Mouse (Mus musculus) neural tube, embryonic 10.5 days (tissue): ENCODE results near the gene Gm42674.

Experiments used
- DNase-seq: peaks from one replicate; pipeline ENCODE4 v3.0.0-alpha.2; 2017; ENCODE audit warnings: low spot score; ENCODE audit errors: extremely low spot score

Gm42674 gene

DNA sequence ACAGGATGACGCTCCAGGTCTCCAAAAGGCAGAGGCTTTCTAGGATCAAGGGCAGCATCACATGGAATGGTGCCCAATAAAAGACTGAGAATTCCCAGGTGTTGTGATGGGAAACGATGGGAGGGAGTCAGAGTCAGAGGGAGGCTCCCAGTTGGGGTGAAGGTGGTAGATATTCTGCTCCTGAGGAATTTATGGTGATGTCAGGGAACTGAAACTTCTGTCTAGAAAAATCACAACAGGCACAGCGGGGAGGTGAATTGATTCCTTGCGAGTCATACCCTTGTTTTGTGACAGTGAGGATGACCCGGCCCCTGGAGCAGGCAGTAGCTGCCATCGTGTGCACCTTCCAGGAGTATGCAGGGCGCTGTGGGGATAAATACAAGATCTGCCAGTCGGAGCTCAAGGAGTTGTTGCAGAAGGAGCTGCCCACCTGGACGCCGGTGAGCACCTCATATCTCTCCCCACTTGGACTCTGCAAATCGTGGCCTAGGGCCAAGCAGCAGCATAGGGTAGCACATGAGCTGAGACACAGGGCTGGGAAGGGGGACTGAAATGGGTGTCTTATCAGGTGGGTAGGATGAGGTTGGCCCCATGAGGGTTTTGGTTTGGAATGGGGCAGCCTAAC, at the start of gene Gm42674:
Gm42674 (plus strand) TSS at position 419 of the 625 bp plus-strand sequence.
- DNase-seq: no peak

DNA sequence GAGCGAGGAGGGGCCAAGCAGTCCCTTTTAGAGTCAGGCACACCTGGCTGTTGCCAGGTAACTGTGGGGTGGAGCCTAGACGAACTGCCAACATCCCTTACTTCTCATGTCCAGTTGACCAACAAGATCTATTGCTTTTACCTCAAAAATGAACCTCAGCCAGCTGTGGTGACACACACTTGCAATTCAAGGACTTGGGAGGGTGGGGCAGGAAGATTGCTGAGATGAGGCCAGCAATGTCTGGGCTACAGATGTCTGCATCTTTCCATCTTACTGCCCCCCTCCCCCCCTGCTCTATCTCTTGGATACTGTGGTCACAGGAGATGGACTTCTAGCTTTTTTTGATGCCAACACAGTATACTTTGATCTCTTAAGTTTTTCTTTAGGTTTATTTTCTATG, 49.5 kb upstream of the Gm42674 start:
- no peak for DNase-seq

DNA sequence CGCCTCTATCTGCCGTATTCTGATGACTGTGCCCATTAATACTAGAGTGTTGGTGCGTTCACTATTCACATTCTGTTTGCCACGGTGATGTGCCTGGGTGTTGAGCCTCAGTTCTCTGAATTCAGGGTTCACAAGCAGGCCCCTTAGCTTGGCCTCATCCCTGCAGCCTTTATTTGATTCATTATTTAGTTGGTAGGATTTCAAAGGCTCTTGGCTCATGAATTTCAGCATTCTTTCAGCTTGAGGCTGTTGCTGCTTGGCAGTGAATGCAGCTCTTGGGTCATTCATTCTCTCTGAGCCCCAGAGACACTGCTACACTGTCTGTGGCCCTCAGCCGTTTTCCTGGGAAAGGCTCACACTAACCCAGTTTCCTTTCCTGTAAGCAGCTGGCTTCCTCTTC, 45.8 kb upstream of the Gm42674 start:
- no peak for DNase-seq

DNA sequence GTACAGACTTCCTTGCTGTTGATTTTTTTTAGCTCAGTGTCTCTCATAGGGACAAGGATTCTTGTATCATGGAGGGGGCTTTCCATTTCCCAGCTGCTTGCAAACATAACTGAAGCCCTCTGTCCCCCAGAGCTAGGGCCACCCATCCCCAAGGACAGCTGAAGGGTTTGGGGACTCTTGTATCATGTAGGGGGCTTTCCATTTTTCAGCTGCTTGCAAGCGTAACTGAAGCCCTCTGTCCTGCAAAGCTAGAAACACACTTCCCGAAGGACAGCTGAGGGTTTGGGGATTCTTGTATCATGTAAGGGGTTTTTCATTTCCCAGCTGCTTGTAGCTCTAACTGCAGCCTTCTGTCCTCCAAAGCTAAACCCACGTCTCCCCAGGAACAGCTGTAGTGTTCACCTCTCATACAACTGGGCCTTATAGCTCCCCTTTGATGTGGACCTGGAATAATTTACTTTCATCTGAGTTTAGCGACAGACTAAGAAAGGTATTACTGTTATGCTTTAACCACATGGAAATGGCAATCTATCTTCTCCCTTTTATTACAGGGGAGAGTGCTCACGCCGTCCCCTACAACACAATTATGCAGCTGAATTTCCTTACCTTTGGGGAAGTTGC, 41.6 kb upstream of the Gm42674 start, which contains the start of gene S100a3:
S100a3 (plus strand) TSS at position 571 of the 621 bp plus-strand sequence.
- DNase-seq: no peak

DNA sequence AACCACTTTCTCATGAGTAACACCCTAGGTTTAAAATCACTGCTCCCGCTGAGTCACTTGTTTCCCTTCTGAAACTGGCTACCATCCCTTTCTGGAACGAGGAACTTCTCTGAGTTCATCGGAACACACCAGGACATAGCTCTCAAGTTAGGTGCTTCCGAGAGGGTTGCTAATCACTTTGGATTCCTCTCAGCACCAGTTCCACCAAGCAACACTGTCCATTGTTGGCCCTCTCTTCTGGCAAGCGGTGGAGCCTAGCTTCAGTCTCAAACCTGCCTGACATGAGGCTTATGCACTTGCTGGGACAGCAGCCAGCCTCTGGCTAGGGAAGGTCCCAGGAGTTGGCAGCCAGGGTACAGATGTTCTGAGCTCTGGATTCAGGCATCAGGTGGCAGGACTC, 27.0 kb upstream of the Gm42674 start:
- DNase-seq: no peak

DNA sequence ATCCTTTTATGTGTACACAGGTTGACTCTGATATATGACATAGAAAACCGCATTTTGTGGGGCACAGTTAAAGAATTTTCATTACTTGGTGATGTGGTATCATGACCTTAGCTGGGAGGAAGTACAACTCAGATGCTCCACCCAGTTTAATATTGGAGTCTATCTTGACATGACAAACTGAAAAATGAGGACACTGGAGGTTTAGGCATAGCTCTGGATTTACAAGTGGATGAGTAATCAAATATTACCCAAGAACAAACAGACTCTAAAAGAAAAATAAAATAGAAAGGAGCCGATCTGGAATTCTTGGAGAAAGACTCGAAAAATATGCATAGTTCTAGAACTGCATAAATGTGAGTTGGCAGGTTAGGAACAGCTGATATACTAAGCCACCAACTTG, 26.4 kb upstream of the Gm42674 start:
- no peak for DNase-seq

DNA sequence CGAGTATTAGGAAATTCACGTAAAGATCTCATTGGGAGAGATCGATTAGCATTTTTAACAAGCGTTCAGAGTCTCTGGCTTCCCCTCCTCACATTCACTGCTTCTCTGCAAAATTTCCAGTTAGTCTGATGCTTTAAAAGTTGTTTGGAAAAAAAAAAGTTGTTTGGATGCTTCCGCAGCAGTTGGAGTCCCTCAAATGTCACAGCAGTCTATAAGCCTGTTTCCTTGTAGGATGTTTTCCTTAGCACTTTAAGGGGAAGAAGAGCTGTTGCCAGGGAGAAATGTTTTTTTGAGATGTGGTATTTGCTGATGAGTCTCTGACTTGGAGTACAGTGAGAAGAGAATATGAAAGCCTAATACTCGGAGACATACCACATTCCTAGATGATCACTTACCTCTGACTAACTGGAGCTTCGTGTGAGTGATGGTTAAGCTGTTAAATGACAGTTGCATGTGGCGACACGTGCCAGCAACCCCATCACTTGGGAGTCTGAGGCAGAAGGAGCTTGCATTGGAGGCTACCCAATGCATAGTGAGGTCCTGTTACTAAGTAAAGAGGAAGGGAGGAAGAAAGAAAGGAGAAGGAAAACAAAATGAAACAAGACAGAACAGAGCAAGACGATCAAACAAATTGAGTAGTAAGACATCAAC, 25.2 kb upstream of the Gm42674 start:
- DNase-seq: no peak

DNA sequence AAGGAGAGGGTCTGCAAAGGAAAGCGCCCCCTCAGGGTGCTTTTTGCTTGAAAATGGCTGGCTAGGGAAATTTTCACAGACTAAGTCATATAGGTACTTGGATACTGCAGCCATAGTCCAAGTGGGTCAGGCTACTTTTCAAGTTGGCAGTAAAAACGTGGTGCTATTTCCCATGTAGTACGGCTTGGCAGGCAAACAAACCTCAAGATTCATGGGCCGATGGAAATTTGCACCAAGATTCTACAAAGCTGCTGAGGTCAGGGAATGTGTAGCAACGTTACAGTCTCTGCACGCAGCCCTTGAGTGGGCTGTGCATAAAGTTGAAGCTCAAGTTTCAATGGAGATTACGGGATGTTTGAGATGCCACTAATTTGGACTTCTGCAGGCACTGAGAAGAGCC, 22.3 kb upstream of the Gm42674 start:
- DNase-seq: no peak

DNA sequence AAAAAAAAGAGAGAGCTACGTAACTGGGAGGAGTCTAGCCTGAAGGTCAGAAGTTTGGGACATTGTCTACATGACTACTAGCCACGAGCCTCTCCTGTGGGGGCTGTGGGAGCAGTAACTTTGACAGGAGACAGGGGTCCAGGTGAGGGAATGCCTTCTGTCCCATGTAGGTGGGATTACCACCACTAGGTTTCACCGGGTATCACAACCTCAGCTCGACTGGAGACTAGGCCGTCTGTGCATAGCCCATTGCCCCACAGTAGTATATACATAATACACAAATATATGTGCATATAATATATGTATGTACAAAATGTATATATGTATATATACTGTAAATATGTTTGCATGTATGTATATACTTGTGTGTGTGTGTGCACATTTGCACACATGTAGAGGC, 20.6 kb upstream of the Gm42674 start:
- no peak for DNase-seq

DNA sequence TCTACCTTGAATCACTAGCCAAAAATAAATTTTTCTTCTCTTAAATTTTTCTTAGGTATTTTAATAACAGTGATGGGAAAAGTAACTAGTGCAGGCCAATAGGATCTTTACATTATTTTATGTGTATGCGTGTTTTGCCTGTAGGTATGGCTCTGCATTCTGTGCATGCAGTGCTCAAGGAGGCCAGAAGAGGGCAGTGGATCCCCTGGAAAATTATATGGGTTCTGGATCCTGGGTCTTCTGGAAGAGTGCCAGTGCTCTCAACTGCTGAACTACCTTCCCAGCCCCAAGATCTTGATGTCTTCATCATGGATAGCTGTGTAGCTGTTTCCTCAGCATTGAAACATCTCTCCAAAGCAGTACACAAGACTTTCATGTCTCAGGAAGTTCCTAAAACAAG, 19.5 kb upstream of the Gm42674 start:
- no peak for DNase-seq

DNA sequence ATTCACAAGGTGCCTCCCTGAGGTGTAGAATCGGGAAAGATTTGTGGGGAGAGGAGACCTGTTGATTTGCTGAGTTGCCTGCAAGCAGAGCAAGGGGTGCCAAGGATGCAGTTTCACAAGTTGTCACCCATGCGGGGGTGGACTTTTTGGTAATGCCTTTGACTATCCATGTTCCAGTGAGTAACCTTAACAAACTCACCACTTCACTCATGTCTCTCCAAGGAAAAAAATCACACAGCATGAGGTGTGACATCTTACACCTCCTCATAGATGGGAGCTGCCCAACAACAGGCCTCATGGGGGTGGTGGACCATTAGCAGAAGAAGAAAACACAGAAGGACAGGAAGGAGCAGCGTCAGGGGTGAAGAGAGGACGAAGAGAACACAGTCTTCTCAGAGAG, 19.1 kb upstream of the Gm42674 start:
- DNase-seq: no peak

DNA sequence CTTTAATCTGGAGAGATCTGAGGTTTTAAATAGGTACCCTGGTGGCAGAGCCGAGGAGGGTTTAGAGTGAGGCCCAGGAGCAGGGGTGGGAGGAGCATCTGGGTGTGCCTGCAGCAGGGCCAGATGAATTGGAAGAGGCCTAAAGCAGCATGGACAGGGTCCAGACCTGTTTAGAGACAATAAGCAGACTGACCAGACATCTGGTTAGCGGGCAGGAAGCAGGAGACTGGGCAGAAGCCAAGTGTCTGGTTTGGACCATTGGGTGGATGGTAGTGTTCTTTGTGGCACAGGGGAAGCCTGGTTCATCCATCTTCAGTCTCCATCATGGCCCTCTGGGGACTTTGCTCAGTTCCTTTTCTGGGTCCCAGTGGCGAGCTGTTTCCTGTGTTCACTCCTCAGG, 17.8 kb upstream of the Gm42674 start:
- DNase-seq: no peak

DNA sequence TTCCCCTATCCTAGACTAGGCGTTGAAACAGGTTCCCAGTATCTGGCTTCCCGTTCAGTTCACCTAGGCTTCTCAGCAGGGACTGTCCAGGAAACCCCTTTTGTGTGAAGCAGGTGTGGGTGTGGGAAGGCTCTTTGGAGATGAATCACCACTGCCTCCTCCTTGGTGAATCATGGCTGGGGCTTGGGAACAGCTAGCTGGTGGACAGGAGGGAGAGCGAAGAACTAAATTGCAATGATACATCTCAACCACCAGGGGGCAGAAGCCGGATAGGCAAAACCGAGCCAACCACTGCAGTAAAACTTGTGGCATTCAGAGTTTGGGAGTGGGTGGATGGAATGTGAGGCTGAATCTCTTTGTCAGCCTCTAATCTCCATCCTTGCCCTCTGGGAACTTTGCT, 16.1 kb upstream of the Gm42674 start:
- DNase-seq: peak; percentile 65

DNA sequence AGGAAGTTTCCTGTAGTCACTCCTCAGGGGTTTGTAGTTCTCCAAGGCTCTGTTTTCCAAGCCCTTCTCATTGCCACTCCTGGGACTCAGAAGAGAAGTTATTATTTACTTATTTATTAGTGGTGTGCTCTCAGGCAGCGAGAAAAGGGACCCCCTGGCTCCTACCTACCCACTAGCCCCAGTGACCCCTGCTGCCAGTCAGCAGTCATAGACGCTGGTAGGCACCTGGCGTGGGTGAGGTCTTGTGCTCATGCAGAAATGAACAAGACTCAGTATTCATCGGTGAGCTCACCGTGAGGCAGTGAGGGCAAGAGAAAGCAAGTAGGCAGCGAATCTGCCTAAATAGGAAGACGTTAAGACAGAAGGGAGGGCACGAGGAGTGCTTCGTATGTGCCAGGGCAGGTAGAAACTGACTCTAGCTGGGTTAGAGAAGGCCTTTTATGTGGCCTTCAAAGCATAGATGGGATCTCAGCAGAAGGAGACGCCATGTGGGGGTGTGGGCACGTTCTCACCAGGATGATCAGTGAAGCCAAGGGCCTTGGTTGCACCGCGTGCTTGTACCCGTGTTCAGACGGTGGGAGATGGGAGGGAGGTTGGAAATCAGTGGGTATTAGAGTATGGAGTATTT, 15.6 kb upstream of the Gm42674 start:
- DNase-seq: no peak

DNA sequence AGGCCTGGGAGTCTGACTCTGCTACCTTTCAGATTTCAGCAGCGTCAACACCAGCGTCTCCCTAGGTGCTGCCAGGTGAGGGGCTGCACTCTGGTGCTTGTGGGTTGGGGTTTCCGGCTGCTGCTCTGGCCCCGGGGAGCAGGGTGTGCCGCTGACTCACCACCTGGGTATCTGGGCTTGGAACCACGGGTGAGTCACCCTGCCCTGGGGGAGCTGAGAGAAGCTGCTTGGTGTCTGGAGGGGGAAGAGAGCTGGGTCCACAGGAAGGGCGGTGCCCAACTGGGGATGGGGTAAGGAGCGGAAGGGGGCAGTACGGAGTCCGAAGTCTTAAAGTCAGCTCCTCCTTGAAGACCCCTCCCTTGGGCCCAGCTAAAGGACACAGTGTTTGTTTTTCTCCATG, 14.8 kb upstream of the Gm42674 start:
- no peak for DNase-seq

DNA sequence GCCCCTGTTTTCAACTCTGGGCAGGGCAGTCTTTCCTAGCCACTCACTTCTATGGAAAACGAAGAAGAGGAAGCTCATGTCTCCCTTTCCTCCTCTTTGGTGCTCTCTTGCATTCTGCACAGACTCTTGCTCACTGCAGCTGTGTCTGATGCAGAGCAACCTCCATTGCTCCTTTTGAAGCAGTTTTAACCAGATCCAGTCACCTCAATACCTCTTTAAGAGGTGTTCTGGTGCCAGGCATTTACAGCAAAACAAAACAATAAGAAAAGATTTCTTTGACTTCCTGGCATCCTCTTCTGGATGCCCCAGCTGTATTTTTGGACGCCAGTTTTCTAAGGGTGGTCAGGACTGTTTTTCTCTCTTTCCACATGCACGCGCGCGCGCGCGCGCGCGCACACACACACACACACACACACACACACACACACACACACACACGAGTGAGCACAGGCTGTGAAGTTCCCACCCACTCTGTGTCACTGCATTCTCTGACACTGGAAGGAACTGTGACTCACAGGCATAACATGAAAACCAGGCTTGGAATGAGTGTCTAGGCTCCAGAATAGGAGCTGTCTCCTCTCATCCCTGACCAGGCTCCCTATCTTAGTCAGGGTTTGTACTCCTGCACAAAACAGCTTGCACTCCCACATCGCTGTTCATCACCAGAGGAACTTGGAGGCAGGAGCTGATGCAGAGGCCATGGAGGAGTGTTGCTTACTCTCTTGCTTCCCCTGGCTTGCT, 14.2 kb upstream of the Gm42674 start:
- no peak for DNase-seq

DNA sequence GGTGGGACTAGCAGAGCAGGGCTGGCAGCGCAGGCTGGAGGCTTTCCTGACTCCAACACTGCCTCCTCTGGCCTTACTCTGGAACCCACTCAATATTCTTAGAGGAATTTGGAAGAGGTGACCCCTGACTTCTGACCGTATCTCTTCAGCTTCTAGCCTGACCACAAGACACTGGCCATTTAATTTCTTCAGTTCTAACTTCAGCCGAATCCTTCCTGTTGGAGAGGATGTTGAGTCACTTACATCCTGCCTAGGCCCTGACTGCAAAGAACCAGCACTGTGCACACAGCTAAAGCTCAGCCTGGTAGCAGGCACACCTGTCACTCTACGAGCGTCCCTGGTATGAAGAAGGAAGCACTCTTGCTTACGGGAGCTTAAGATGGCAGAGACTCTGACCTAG, 12.3 kb upstream of the Gm42674 start:
- no peak for DNase-seq

DNA sequence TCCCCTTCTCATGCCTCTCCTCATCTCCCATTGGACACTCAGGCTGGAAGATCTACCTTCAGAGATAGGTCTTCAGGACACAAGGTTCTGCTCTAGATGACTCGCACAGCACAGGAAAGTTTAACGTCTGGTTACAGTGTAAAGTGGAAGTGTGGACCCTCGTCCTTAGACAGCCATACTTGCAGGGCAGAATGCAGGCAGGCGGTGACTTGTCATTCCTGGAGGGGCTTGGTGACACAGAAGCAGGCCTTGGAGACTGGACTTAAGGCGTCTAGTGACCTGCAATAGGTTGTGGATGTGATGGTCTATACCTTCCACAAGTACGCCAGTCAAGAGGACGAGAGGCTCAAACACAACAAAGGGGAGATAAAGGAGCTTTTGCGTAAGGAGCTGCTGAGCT, 11.8 kb upstream of the Gm42674 start, which contains the start of gene S100a2:
S100a2 (plus strand) TSS at position 301 of the 400 bp plus-strand sequence.
- no peak for DNase-seq

DNA sequence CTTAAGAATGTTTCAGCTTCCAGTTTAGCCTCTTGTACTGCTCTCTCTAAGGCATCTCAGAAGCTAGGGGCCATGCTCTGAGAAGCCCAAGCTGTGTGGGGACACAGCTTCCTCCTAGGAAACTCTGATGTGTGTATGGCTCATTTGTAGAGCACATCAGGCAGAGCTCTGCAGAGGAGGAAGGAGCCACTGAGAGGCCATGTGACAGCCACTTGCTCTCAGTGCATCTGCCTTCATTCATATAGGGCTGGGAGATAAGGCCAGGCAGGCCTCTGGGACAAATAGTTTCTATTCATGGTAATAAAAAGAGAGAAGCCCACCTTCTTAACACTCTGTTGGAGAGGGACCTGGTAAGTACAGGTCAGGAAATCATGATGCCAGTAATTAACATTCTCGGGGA, 7.2 kb upstream of the Gm42674 start:
- DNase-seq: no peak

DNA sequence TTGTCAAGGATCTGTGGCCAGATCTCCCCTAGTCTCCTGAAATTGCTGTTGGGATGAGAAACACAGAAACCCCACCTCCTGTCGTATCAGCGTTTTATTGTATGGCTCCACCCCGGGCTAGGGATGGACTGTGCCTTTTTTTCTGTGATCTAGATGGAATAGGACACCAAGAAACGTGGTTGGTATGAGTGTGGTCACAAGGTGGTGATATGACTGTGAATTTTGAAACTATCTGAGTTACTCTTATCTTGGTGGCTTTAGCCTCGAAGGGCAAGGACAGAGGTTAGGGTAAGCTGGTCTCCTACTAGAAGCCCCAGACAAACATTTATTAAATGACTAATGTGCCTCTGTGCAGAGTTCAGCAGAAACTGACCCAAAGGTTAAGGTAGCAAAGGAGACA, 6.1 kb upstream of the Gm42674 start:
- no peak for DNase-seq

DNA sequence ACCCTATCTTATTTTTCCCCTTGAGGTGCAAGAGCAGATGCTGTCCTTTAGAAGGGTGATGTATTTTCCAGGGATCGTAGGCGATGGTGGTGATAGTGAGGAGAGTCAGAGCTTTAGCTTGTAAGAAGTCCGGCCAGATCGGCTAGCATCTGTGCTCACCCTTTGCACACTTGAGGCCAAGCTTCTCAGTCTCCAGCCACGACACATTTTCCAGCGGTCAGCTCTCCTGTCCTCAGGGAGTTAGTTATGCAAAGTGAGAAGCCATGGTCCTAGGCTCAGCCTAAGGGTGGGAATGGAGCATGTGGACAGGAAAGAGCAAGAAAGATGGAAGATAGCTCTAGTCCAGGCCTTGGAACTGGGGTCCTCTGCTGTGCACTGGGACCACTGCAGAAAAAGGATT, 4.9 kb upstream of the Gm42674 start:
- no peak for DNase-seq

DNA sequence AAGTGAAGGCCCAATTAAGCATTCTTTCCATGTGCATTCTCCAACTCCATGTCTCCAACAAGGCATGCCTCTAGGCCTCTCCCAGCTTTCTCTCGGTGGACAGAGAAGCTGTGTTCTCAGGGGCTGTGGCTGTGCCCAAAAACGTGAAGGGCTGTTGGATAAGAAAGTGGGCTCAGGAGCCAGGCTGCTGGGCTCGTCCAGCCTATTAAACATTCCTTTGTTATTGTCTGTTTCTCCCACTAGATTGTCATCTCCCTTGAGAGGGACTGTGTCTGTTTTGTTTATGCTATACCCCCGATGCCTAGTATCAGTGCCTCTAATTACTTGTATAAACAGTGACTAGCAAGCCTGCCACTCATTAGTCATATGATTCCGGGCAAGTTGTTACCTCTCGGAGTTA, 4.0 kb upstream of the Gm42674 start:
- no peak for DNase-seq
